Mouse (Mus musculus) stomach, postnatal 0 days (tissue): Measurements from ENCODE around the gene Elovl6. TPM values are rescaled to one million over a fixed set of nuclear protein-coding genes. Genes with fewer than 3 reads are reported as not detected.

Experiments used
- ATAC-seq: fragments of 200-750 bp; cut with Nextera tagmentation; 2 replicates; pipeline ENCODE4 v1.8.0; 2017; ENCODE audit not compliant: low FRiP score, low TSS enrichment
- DNase-seq: peaks from one replicate; pipeline ENCODE4 v3.0.0-alpha.2; 2016; ENCODE audit warnings: low spot score
- H3K27ac ChIP-seq: fragments of 300-500 bp; sonication (generic); replicated peaks from 2 replicates; pipeline ENCODE4 v1.5.1; 2014; ENCODE audit warnings: mild to moderate bottlenecking, control low read depth
- H3K27me3 ChIP-seq: fragments of 300-500 bp; sonication (generic); 2 replicates; pipeline ENCODE4 v1.6.1; 2014; ENCODE audit warnings: low read length; ENCODE audit not compliant: control insufficient read depth, insufficient read depth
- H3K36me3 ChIP-seq: fragments of 300-500 bp; sonication (generic); 2 replicates; pipeline ENCODE4 v1.6.1; 2014; ENCODE audit warnings: low read length, mixed read lengths; ENCODE audit not compliant: control insufficient read depth, insufficient read depth
- H3K4me1 ChIP-seq: fragments of 300-500 bp; sonication (generic); replicated peaks from 2 replicates; pipeline ENCODE4 v1.6.1; 2014; ENCODE audit warnings: antibody characterized with exemption; ENCODE audit not compliant: control insufficient read depth, insufficient read depth
- H3K4me2 ChIP-seq: fragments of 300-500 bp; sonication (generic); replicated peaks from 2 replicates; pipeline ENCODE4 v1.6.1; 2014; ENCODE audit warnings: low read depth, mild to moderate bottlenecking, control low read depth, moderate library complexity
- H3K4me3 ChIP-seq: fragments of 300-500 bp; sonication (generic); 2 replicates; pipeline ENCODE4 v1.5.1; 2014; ENCODE audit warnings: low read depth, low read length, control low read depth
- H3K9ac ChIP-seq: fragments of 300-500 bp; sonication (generic); 2 replicates; pipeline ENCODE4 v1.6.1; 2014; ENCODE audit warnings: mild to moderate bottlenecking, low read length, control low read depth, mixed read lengths
- H3K9me3 ChIP-seq: fragments of 300-500 bp; sonication (generic); 2 replicates; pipeline ENCODE4 v1.6.1; 2016; ENCODE audit warnings: low read length; ENCODE audit not compliant: control insufficient read depth
- CTCF ChIP-seq: IDR thresholded peaks from 2 replicates; pipeline ENCODE4 v1.5.1; 2016; ENCODE audit warnings: antibody characterized with exemption, low read depth, mild to moderate bottlenecking, moderate library complexity
- EP300 ChIP-seq: optimal IDR thresholded peaks from 2 replicates; pipeline ENCODE3; 2016; ENCODE audit warnings: antibody characterized with exemption
- WGBS: fragments of 180-500 bp; shearing (Covaris S2); extraction: QIAGEN DNeasy Blood & Tissue Kit; methylation state at CpG from one replicate; pipeline ENCODE4 v1.1.7; 2014; 5-methylcytosine and 5-hydroxymethylcytosine counted together
- polyA plus RNA-seq: library from polyadenylated mRNA; unstranded; fragments of >200 nt; fragmentation: Nextera tagmentation; extraction: Ambion mirVana; gene quantifications from 2 replicates; pipeline ENCODE4 v1.2.1, GENCODE M21; 2015

Elovl6 gene
- 32.9 and 34.2 TPM in 2 replicates for polyA plus RNA-seq

GRCm38 (mm10) chr3:129532180-129532864 is at the start of gene Elovl6:
Gene Elovl6, plus strand, starts transcription at chr3:129532355.
- under 1% methylated on average over 35 of the region's 35 CpGs for WGBS
- Histone ChIP-seq H3K9me3 (no peaks in the 10 kb centered on the region), H3K36me3 (no peaks in the 10 kb centered on the region), H3K4me2 (peak within 1 kb of the TSS; percentile 88), H3K27ac (peak within 1 kb of the TSS; percentile 96), H3K4me1 (peaks cover 2% of the 10 kb centered on the region; the same call in 1 of the 2 replicates), H3K4me3 (peak within 1 kb of the TSS; percentile 85), H3K27me3 (no peaks in the 10 kb centered on the region), H3K9ac (peak within 1 kb of the TSS; percentile 94)
- ATAC-seq = 0 out of 2 replicates have a peak, but pooled peaks have one; percentile 20
- DNase-seq = peak; percentile 71
- TF ChIP-seq EP300 = no peak
- peak; percentile 24; the same call in 1 of the 2 replicates for TF ChIP-seq CTCF

- no peak for TF ChIP-seq EP300
- no peak for TF ChIP-seq CTCF
- Histone ChIP-seq H3K36me3 (no peaks in the 10 kb centered on the region), H3K4me3 (no peak overlapping the region), H3K4me1 (no peaks in the 10 kb centered on the region), H3K9me3 (no peaks in the 10 kb centered on the region), H3K27ac (no peak overlapping the region), H3K4me2 (no peak overlapping the region), H3K9ac (no peak overlapping the region), H3K27me3 (no peaks in the 10 kb centered on the region)
- no peak for ATAC-seq
- WGBS = 84% methylated on average over 4 of the region's 4 CpGs
- DNase-seq = no peak
Measured at GRCm38 (mm10) chr3:129488774-129489173, 43.4 kb upstream of the Elovl6 start.

- Histone ChIP-seq H3K9me3 (no peaks in the 10 kb centered on the region), H3K4me3 (no peak overlapping the region), H3K27me3 (no peaks in the 10 kb centered on the region), H3K36me3 (no peaks in the 10 kb centered on the region), H3K27ac (no peak overlapping the region), H3K4me1 (no peaks in the 10 kb centered on the region), H3K4me2 (no peak overlapping the region), H3K9ac (no peak overlapping the region)
- no peak for TF ChIP-seq EP300
- TF ChIP-seq CTCF = no peak
- 84% methylated on average over 10 of the region's 10 CpGs for WGBS
- DNase-seq (no peak), ATAC-seq (no peak)
Measured at GRCm38 (mm10) chr3:129494123-129494522, 38.0 kb upstream of the Elovl6 start.

GRCm38 (mm10) chr3:129494731-129495130 is 37.4 kb upstream of the Elovl6 start:
- WGBS = 47% methylated on average over 4 of the region's 4 CpGs
- DNase-seq (no peak), ATAC-seq (no peak)
- H3K9me3 ChIP-seq = no peaks in the 10 kb centered on the region
- H3K4me3 ChIP-seq = no peak overlapping the region
- no peak overlapping the region for H3K27ac ChIP-seq
- no peaks in the 10 kb centered on the region for H3K36me3 ChIP-seq
- no peak overlapping the region for H3K4me2 ChIP-seq
- H3K9ac ChIP-seq = no peak overlapping the region
- TF ChIP-seq EP300 = no peak
- no peak for TF ChIP-seq CTCF
- no peaks in the 10 kb centered on the region for H3K4me1 ChIP-seq
- H3K27me3 ChIP-seq = no peaks in the 10 kb centered on the region

GRCm38 (mm10) chr3:129503781-129504180 is 28.4 kb upstream of the Elovl6 start:
- Histone ChIP-seq H3K36me3 (no peaks in the 10 kb centered on the region), H3K4me1 (no peaks in the 10 kb centered on the region), H3K27ac (no peak overlapping the region), H3K9ac (no peak overlapping the region), H3K27me3 (no peaks in the 10 kb centered on the region), H3K4me2 (no peak overlapping the region), H3K9me3 (no peaks in the 10 kb centered on the region), H3K4me3 (no peak overlapping the region)
- ATAC-seq (no peak), DNase-seq (no peak)
- TF ChIP-seq CTCF (no peak), EP300 (no peak)
- WGBS = 68% methylated on average over 7 of the region's 7 CpGs

GRCm38 (mm10) chr3:129504928-129505327 is 27.2 kb upstream of the Elovl6 start:
- no peak overlapping the region for H3K4me2 ChIP-seq
- no peaks in the 10 kb centered on the region for H3K4me1 ChIP-seq
- no peaks in the 10 kb centered on the region for H3K36me3 ChIP-seq
- H3K9me3 ChIP-seq = no peaks in the 10 kb centered on the region
- no peak overlapping the region for H3K4me3 ChIP-seq
- H3K9ac ChIP-seq = no peak overlapping the region
- ATAC-seq (no peak), DNase-seq (no peak)
- TF ChIP-seq CTCF (no peak), EP300 (no peak)
- no peaks in the 10 kb centered on the region for H3K27me3 ChIP-seq
- WGBS = 66% methylated on average over 6 of the region's 6 CpGs
- H3K27ac ChIP-seq = no peak overlapping the region
